Mouse (Mus musculus): ENCODE results near the gene Ldb3. TPM values are rescaled to one million over a fixed set of nuclear protein-coding genes. Genes with fewer than 3 reads are reported as not detected.

The Ldb3 gene
- polyA plus RNA-seq, 1 experiment: 0.54 TPM

DNA sequence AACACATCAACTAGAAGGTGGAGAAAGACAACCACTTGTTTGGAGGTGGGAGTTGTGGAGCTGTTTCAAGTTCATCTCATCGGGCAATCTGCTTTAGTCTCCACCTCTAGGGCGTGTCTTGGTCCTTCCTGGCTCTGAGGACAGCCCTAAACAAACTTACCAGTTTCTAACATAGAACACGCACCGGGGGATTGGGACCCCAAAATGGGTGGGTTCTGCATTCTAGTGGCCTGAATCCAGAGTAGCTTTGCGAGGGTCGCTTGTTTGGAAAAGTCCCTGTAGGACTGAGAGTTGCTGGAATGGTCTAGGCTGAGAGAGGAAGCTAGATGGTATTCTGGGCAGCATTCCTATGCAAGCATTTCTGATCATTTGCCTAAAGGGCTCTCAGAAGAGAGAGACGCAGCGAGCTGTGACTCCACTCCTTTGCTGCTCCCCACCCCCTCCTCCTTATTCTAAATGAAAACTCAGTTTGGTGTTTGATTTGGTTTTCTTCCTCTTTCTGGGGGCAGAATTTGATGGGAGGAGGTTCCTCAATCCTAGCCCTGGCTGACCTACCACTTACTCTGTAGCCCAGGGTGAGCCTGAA lies 70.4 kb downstream of the Ldb3 start:
- no peak for TF ChIP-seq CTCF (IDR thresholded peaks at IDR 0.05; ENCODE audit: control insufficient read depth, insufficient read depth, insufficient replicate concordance, low read depth, low read length)
- TF ChIP-seq POLR2A (IDR thresholded peaks at IDR 0.05; ENCODE audit: control insufficient read depth, low read depth, low read length): no peak
- H3K4me1 ChIP-seq (ENCODE audit: control insufficient read depth, insufficient read depth, low read length): peaks cover 1% of the 10 kb centered on the region; the same call in 1 of the 2 replicates
- no peak overlapping the region for H3K27ac ChIP-seq (ENCODE audit: control insufficient read depth, insufficient read depth, low read depth, low read length)
- H3K27me3 ChIP-seq (ENCODE audit: control insufficient read depth, insufficient read depth, low read length): no peaks in the 10 kb centered on the region
- no peaks in the 10 kb centered on the region for H3K36me3 ChIP-seq (ENCODE audit: control insufficient read depth, insufficient read depth, low read length)
- no peak overlapping the region for H3K4me3 ChIP-seq (ENCODE audit: control insufficient read depth, low read depth, low read length)

DNA sequence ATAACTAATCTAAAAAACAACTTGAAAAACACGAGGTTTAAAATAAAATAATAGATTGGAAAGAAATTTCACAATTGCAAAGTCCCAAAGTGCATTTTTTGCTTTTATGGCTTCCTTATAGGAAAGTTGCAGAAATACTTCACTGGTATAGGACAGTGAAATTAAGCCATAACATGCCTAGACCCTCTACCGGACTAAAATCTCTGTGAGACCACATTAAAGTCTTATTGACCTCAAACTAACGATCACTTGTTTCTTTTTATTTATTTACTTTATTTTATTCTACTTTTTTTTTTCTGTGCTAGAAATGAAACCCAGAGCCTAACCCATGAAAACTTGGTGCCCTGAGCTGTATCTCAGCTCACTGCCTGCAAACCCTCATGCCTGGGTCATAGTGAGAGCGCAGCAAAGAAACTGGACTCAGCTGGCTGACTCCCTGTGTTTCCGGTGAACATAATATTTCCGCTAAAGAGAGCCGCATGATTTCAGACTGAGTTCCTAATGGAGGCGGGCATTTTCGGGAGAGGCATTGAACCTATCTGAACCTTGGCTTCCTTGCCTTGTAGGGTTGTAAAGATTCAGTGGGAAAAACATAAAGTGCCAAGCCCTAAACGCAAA lies 71.4 kb downstream of the Ldb3 start:
- TF ChIP-seq POLR2A (IDR thresholded peaks at IDR 0.05; ENCODE audit: control insufficient read depth, low read depth, low read length): no peak
- H3K4me3 ChIP-seq (ENCODE audit: control insufficient read depth, low read depth, low read length): no peak overlapping the region
- H3K27ac ChIP-seq (ENCODE audit: control insufficient read depth, insufficient read depth, low read depth, low read length): no peak overlapping the region
- no peaks in the 10 kb centered on the region for H3K27me3 ChIP-seq (ENCODE audit: control insufficient read depth, insufficient read depth, low read length)
- H3K36me3 ChIP-seq (ENCODE audit: control insufficient read depth, insufficient read depth, low read length): no peaks in the 10 kb centered on the region
- H3K4me1 ChIP-seq (ENCODE audit: control insufficient read depth, insufficient read depth, low read length): no peaks in the 10 kb centered on the region

DNA sequence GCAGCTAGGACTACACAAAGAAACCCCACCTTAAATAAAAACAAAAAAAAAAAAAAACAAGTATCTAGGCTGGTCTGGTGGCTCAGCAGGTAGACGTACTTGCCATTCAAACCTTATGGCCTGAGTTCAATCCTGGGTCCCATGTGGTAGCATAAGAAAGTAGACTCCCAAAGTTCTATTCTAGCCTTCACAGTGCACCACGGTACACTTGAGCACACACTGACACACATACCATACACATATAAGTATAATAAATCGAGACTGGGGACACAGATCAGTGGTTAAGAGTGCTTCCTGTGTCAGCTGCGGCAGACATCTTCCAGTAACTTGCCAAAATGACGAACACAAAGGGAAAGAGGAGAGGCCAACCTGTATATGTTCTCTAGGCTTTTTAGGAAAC lies 72.6 kb downstream of the Ldb3 start:
- TF ChIP-seq CTCF (IDR thresholded peaks at IDR 0.05; ENCODE audit: control insufficient read depth, insufficient read depth, insufficient replicate concordance, low read depth, low read length) (no peak), POLR2A (IDR thresholded peaks at IDR 0.05; ENCODE audit: control insufficient read depth, low read depth, low read length) (no peak)
- Histone ChIP-seq H3K4me3 (ENCODE audit: control insufficient read depth, low read depth, low read length) (no peak overlapping the region), H3K4me1 (ENCODE audit: control insufficient read depth, insufficient read depth, low read length) (no peaks in the 10 kb centered on the region), H3K27me3 (ENCODE audit: control insufficient read depth, insufficient read depth, low read length) (no peaks in the 10 kb centered on the region), H3K36me3 (ENCODE audit: control insufficient read depth, insufficient read depth, low read length) (no peaks in the 10 kb centered on the region), H3K27ac (ENCODE audit: control insufficient read depth, insufficient read depth, low read depth, low read length) (no peak overlapping the region)

DNA sequence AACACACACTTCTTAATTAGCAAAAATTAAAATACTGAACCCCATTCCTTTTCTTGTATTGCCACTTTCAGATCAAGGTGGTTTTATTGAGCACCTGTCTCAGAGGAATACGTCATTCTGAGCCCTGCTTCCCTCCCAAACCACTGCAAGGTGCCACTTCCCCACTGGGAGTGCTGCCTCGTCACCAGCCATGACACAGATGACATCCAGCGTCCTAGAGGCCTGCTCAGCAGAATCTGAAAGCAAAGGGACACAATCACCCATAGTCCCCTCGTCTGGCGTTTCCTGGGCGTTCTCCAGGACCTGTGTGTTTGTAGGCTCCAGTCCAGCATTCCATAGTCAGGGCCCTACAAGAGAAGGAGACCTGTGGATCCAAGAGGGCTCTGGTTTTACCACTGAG lies 74.4 kb downstream of the Ldb3 start:
- H3K27me3 ChIP-seq (ENCODE audit: control insufficient read depth, insufficient read depth, low read length): no peaks in the 10 kb centered on the region
- no peaks in the 10 kb centered on the region for H3K4me1 ChIP-seq (ENCODE audit: control insufficient read depth, insufficient read depth, low read length)
- no peaks in the 10 kb centered on the region for H3K36me3 ChIP-seq (ENCODE audit: control insufficient read depth, insufficient read depth, low read length)
- H3K27ac ChIP-seq (ENCODE audit: control insufficient read depth, insufficient read depth, low read depth, low read length): no peak overlapping the region
- no peak for TF ChIP-seq CTCF (IDR thresholded peaks at IDR 0.05; ENCODE audit: control insufficient read depth, insufficient read depth, insufficient replicate concordance, low read depth, low read length)
- TF ChIP-seq POLR2A (IDR thresholded peaks at IDR 0.05; ENCODE audit: control insufficient read depth, low read depth, low read length): no peak
- no peak overlapping the region for H3K4me3 ChIP-seq (ENCODE audit: control insufficient read depth, low read depth, low read length)

DNA sequence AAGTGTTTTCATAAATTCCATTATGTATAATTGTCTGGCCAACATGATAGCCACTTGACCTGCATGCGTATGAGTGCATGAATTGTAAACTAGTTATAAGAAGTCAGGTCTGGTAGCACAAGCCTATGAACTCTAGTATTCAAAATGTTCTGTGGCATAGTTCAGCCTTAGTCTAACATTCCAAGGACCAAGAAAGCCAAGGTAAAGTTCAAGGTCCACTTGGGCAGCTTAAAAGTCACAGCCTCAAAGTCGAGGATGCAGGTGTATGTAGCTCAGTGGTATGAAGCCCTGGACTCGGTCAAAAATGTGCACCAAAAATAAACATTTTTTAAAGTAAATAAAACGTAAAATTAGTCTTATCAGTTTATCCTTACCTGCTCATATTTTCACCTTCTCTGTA lies 75.9 kb downstream of the Ldb3 start:
- Histone ChIP-seq H3K27me3 (ENCODE audit: control insufficient read depth, insufficient read depth, low read length) (no peaks in the 10 kb centered on the region), H3K36me3 (ENCODE audit: control insufficient read depth, insufficient read depth, low read length) (no peaks in the 10 kb centered on the region), H3K27ac (ENCODE audit: control insufficient read depth, insufficient read depth, low read depth, low read length) (no peak overlapping the region), H3K4me3 (ENCODE audit: control insufficient read depth, low read depth, low read length) (no peak overlapping the region), H3K4me1 (ENCODE audit: control insufficient read depth, insufficient read depth, low read length) (no peaks in the 10 kb centered on the region)
- TF ChIP-seq CTCF (IDR thresholded peaks at IDR 0.05; ENCODE audit: control insufficient read depth, insufficient read depth, insufficient replicate concordance, low read depth, low read length): no peak
- no peak for TF ChIP-seq POLR2A (IDR thresholded peaks at IDR 0.05; ENCODE audit: control insufficient read depth, low read depth, low read length)

DNA sequence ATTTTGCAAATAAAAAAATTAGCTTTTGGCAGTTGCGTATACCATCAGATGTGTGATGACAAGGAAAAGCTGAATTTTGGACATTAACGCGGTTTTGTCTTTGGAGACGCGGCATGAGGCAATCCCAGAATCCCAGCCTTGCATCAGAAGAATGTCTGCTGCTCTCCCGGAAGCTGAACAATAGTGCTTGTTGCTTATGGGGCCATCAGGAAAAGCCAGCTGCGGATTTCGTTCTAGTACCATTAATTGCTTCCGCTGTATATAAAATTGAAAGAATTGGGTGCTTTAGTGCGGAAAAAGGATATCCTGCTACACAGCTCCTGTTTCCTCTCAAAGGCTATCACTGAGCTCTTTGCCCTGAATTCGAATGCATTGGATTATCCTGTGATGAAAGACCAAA lies 76.6 kb downstream of the Ldb3 start:
- Histone ChIP-seq H3K27ac (ENCODE audit: control insufficient read depth, insufficient read depth, low read depth, low read length) (no peak overlapping the region), H3K27me3 (ENCODE audit: control insufficient read depth, insufficient read depth, low read length) (no peaks in the 10 kb centered on the region), H3K4me3 (ENCODE audit: control insufficient read depth, low read depth, low read length) (no peak overlapping the region), H3K4me1 (ENCODE audit: control insufficient read depth, insufficient read depth, low read length) (no peaks in the 10 kb centered on the region), H3K36me3 (ENCODE audit: control insufficient read depth, insufficient read depth, low read length) (no peaks in the 10 kb centered on the region)
- no peak for TF ChIP-seq POLR2A (IDR thresholded peaks at IDR 0.05; ENCODE audit: control insufficient read depth, low read depth, low read length)
- no peak for TF ChIP-seq CTCF (IDR thresholded peaks at IDR 0.05; ENCODE audit: control insufficient read depth, insufficient read depth, insufficient replicate concordance, low read depth, low read length)

DNA sequence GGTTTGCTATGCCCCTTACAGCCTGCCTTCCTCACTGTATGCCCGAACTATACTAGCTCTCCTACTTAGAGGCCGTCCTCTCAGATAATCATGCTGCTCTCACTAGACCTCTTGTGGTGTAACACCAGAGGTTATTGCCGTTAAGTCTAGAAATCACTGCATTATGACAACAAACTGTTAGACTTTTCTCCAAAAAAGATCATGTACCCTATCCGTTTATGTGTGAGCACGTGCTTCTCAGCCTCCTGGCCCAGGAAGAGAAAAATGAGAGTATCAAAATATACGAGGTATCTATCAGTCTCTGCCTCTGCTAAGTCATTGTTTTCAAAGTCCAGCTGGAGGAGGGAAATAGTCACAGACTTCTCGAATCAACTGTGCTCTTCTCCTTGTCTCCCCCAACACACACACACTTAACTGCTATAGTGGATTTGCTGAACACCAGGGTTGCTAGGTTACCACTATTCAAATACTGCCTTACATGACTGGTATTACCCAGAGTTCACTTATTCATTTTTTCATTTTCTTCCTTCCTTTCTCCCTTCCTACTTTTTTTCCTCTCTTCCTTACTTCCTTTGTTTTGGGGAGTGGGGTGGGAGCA lies 79.5 kb downstream of the Ldb3 start:
- Histone ChIP-seq H3K27ac (ENCODE audit: control insufficient read depth, insufficient read depth, low read depth, low read length) (no peak overlapping the region), H3K4me1 (ENCODE audit: control insufficient read depth, insufficient read depth, low read length) (no peaks in the 10 kb centered on the region), H3K36me3 (ENCODE audit: control insufficient read depth, insufficient read depth, low read length) (no peaks in the 10 kb centered on the region), H3K27me3 (ENCODE audit: control insufficient read depth, insufficient read depth, low read length) (no peaks in the 10 kb centered on the region), H3K4me3 (ENCODE audit: control insufficient read depth, low read depth, low read length) (no peak overlapping the region)
- TF ChIP-seq POLR2A (IDR thresholded peaks at IDR 0.05; ENCODE audit: control insufficient read depth, low read depth, low read length) (no peak), CTCF (IDR thresholded peaks at IDR 0.05; ENCODE audit: control insufficient read depth, insufficient read depth, insufficient replicate concordance, low read depth, low read length) (no peak)

Measured in testis, adult 2 months (tissue).